Mouse (Mus musculus): Measurements from ENCODE around the gene Nkain2. TPM values are rescaled to one million over a fixed set of nuclear protein-coding genes. Genes with fewer than 3 reads are reported as not detected.
A peak's percentile ranks its signal among the peaks of the same experiment; 100 is the strongest.
"Not testable (repeated sequence)": the region's sequence is repeated elsewhere in the genome, so short reads cannot be mapped to it uniquely, and the experiment has no call there.

Gene Nkain2
- under 1 TPM; 0.07 to 0.24 TPM for total RNA-seq (2021)
- long read RNA-seq, experiment 1, result 0 reads
- long read RNA-seq, experiment 2, partial matches to known transcripts, result 0 of 1 reads
- long read RNA-seq, experiment 2, other reads (novel, unspliced or antisense), result 1 of 1 reads

DNA sequence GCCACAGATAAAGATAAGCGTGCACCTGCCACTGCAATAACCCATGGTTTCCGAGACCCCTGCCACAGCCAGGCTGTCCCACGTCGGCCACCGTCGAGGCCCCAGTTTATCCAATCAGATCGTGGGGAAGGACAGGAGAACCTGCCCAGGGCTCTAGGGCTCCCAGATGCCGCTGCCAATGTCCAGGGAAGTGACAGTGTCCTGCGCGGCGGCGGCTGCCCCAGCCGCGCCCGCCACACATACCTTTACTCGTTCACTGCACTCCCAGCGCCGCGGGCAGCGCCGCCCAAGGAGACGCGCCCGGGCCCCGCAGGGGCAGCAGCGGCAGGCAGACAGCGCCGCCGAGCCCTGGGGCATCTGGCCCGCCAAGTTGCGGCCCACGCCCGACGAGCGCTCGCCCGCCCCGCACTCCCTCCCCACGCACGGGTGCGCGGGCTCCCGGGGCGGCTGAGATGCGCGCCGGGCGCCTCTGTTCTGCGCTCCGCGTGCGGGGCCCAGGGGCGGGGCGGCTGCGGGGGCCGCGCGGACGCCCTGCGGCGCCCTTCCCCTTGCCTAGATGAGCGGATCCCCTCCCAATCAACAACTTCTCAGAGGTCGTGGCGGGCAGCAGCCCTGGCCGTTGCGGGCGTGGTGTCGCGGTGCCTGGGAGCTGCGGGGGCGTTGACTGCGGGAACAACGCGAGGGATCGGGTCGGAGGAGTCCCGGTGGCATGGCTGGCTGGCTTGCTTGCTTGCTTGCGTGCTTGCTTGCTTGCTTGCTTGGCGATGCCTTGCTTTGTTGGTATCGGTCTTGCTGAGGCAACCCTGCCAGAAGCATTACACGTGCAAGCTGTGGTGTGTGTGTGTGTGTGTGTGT is at the start of gene Nkain2:
Nkain2 (minus strand) TSS at position 811 of the 855 bp plus-strand sequence.
- DNase-seq, result peak; percentile 24
- intact Hi-C loops (cut with DNase I), result loop anchor here (10.0 kb wide), 3 partner anchors 185 to 1425 kb away; no protein-coding TSS in a partner anchor

DNA sequence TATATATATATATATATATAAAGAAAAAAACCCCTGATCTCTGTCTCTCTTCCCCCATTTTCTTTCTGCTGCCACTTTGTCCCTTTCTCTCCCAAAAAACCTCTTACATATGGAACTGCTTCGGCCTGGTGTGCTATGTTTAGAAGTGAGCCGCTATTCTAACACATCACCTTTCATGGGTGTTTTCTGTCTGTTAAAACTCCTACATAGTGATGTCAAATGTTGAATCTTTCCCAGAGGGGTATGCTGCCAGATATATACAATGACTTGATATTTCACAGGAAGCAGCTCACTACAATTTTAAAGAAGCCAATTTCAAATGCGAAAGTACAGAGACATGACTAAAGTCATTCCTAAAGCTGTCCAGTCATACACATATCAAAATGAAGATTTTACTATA is 49.6 kb upstream of the Nkain2 start:
- DNase-seq, result no peak
- intact Hi-C loops (cut with DNase I), result no loop called here

GRCm38 (mm10) chr10:32895093-32895492 is 4.8 kb upstream of the Nkain2 start:
- DNase-seq, result peak in 1 of 2 experiments; percentile 10
- intact Hi-C loops (cut with DNase I), result loop anchor here (10.0 kb wide), 3 partner anchors 180 to 1430 kb away; no protein-coding TSS in a partner anchor

GRCm38 (mm10) chr10:32890507-32891131 is 357 bp upstream of the Nkain2 start:
- peak; percentile 16 to 43 for DNase-seq
- intact Hi-C loops (cut with DNase I), result loop anchor here (10.0 kb wide), 3 partner anchors 184 to 1426 kb away; no protein-coding TSS in a partner anchor

DNA sequence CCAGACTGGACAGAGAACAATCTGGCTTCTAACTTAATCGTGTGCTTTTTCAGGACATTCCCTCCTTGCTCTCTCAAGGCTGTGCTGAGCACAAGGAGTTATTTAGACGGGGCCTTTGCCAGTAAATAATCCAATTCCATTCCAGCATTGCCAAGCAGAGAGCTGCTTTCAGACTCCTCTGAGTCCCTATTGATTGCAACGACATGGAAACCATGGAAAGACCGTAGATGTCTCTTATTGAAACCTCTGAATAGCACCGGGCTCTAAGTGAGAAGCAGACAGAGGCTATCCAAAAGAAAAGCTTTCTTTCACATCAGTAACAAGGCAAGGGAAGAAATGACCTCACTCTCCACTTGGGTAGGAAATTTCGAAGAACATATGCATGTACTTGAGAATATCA is 8.3 kb downstream of the Nkain2 start:
- DNase-seq, result no peak
- intact Hi-C loops (cut with DNase I), result no loop called here

- no peak for DNase-seq
- intact Hi-C loops (cut with DNase I), result no loop called here
Observed at GRCm38 (mm10) chr10:32870691-32871406, 19.4 kb downstream of the Nkain2 start.

DNA sequence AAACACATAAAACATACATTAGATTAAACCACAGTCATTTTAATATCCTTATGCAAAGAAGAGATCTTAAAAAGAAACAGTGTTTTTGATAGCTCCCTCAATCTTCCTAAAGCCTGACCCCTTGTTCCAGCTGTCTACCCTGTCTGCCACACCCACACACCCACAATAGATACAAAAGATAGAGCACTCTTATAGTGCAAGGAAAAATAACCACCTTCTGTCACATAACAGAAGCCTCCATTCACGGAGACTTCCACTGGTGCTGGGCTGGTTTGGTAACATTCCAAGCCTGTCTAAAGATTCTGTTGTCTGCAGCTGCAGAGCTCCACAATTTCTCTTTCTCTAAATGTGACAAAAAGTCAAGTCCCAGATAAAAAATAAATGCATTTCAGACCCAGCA is 20.7 kb downstream of the Nkain2 start:
- intact Hi-C loops (cut with DNase I), result no loop called here
- no peak for DNase-seq

DNA sequence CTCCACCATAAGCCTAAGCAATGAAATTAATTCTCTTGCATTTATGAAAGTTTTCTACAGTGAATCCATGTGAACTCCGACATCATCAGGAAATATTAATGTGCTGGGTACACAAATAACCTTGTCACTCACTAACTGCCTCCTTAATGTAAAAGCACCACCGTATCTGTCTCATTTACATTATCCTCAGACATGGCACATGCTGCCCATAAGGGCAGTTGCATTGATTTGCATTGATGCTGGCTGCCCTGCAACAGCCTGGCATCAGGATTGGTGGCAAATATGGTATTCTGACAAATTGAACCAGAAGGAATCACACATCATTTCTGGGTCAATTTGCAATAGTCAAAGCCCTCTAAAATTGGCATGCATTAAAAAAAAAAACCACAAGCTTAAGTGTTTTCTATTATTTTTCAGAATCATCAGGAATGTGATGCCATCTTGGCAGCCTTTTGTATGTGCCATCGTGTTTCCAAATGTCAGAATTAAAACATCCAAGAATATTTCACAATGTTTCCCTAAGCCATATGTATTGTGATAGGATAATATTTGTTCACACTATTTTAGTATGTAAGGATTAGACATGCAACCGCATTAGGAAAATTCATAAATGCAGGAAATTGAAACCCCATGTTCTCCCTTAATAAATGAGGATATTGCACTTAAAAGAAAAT is 74.9 kb downstream of the Nkain2 start:
- intact Hi-C loops (cut with DNase I), result no loop called here
- DNase-seq, result no peak

DNA sequence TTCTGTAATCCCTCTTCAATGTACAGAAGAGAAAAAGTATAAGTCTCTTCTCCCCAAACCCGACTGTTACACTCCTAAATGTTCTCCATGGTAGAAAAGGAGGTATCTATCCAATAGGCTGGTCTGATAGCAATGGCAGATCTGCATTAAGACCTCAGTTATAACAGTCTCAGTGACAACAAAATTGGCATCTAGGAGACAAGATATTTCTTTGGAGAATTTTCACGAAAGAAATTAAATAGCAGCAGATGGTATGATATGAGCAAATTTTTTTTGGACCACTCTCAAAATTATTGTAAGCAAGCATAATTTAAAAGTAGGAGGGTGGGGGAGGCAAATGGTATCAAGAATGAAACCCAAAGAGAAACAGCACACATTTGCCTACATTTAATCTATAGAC is 94.0 kb downstream of the Nkain2 start:
- no peak for DNase-seq
- intact Hi-C loops (cut with DNase I), result no loop called here

- no peak for DNase-seq
- intact Hi-C loops (cut with DNase I), result no loop called here
Observed at GRCm38 (mm10) chr10:32790541-32790940, 99.7 kb downstream of the Nkain2 start.

DNA sequence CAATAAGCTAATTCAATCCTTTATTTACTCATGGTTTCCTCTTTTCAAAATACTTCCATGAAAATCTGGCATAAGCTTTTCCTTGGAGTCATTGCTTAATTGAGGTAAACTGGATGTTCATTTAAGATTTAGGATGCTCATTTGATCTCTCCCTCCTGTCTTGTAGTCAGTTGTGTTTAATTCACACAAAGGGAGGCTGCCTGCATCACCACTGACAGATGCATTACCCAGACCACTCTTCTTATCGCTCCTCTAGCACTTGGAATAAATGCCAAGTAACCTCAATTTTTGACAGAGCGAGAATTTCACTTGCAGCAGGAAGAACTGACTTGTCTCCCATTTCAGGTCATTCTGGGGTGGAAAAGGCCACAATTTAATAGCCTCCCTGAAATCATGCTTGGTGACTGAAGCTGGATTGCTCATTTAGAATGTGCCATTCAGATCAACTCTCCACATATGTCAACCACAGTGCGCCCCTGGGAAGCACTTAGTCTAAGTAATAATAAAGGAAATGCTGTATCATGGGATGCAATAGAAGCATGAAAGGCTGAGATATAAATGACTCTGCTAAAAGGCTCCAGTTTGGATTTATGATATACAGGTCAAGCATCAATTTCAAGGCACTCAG is 107.4 kb downstream of the Nkain2 start:
- intact Hi-C loops (cut with DNase I), result no loop called here
- no peak for DNase-seq

GRCm38 (mm10) chr10:32738989-32739388 is 151.3 kb downstream of the Nkain2 start:
- intact Hi-C loops (cut with DNase I), result no loop called here
- DNase-seq, result no peak

DNA sequence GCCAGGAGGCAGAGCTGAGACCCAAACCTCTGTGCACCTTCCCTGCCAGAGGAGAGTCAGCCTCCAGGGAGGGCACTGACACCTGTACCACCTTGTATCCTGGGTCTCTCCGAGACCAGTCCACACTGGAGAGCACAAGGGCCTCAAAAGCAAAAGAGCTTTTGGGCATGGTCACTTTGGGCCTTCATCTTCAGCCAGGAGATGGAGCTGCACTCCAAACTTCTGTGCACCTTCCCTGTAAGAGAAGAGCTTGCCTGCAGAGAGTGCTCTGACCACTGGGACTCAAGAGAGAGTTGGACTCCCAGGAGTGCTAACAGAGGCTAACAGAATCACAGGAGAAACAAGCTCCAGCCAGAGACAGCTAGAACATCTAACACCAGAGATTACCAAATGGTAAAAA is 183.7 kb downstream of the Nkain2 start:
- not testable (repeated sequence) for DNase-seq
- intact Hi-C loops (cut with DNase I), result loop anchor here (10.0 kb wide), 1 partner anchor 598 kb away; no protein-coding TSS in a partner anchor

GRCm38 (mm10) chr10:32696661-32697060 is 193.6 kb downstream of the Nkain2 start:
- intact Hi-C loops (cut with DNase I), result no loop called here
- DNase-seq, result no peak

- DNase-seq, result no peak
- intact Hi-C loops (cut with DNase I), result no loop called here
Observed at GRCm38 (mm10) chr10:32684548-32684947, 205.7 kb downstream of the Nkain2 start.

GRCm38 (mm10) chr10:32640256-32640655 is 250.0 kb downstream of the Nkain2 start:
- intact Hi-C loops (cut with DNase I), result no loop called here
- DNase-seq, result no peak

- intact Hi-C loops (cut with DNase I), result no loop called here
- DNase-seq, result no peak
Observed at GRCm38 (mm10) chr10:32639173-32639572, 251.1 kb downstream of the Nkain2 start.

- DNase-seq, result no peak
- intact Hi-C loops (cut with DNase I), result no loop called here
Observed at GRCm38 (mm10) chr10:32631043-32631442, 259.2 kb downstream of the Nkain2 start.

GRCm38 (mm10) chr10:32604448-32604847 is 285.8 kb downstream of the Nkain2 start:
- intact Hi-C loops (cut with DNase I), result no loop called here
- DNase-seq, result no peak

- intact Hi-C loops (cut with DNase I), result no loop called here
- no peak for DNase-seq
Observed at GRCm38 (mm10) chr10:32602798-32603197, 287.5 kb downstream of the Nkain2 start.
